Mouse (Mus musculus) MEL (cell line): ENCODE data around the gene Adra2c. TPM values are rescaled to one million over a fixed set of nuclear protein-coding genes. Genes with fewer than 3 reads are reported as not detected.

Experiments
- DNase-seq: peaks from one replicate; pipeline ENCODE4 v3.0.0; 2011; ENCODE audit warnings: low read depth, low spot score
- H3K27ac ChIP-seq: 2 replicates; pipeline ENCODE4 v1.5.1; 2012; ENCODE audit warnings: low read depth, mild to moderate bottlenecking, control low read depth, low read length, moderate library complexity; ENCODE audit not compliant: control insufficient read depth
- H3K27me3 ChIP-seq, 2 experiments: fragments of 150-350 bp in 1 of 2; sonication (generic) in 1 of 2; 2 replicates each; pipeline ENCODE4 v1.6.1; 2012; ENCODE audit warnings: low read length in 2 of 2, mild to moderate bottlenecking in 2 of 2, improper control_type of control experiment in 1 of 2, moderate library complexity in 1 of 2; ENCODE audit not compliant: insufficient read depth in 2 of 2, control insufficient read depth in 1 of 2
- H3K36me3 ChIP-seq, 2 experiments: 2 replicates each; pipeline ENCODE4 v1.6.1; 2012 to 2014; ENCODE audit warnings: low read length in 2 of 2, improper control_type of control experiment in 1 of 2, inconsistent platforms in 1 of 2, mild to moderate bottlenecking in 1 of 2; ENCODE audit not compliant: insufficient read depth in 2 of 2, control insufficient read depth in 1 of 2
- H3K4me1 ChIP-seq, 2 experiments: fragments of 150-350 bp in 1 of 2; sonication (generic) in 1 of 2; 2 replicates each; pipeline ENCODE4 v1.6.1; 2012; ENCODE audit warnings: low read length in 2 of 2, improper control_type of control experiment in 1 of 2, mild to moderate bottlenecking in 1 of 2; ENCODE audit not compliant: insufficient read depth in 2 of 2, control insufficient read depth in 1 of 2
- H3K4me3 ChIP-seq, 2 experiments: fragments of 150-350 bp in 1 of 2; sonication (generic) in 1 of 2; 2 replicates each; pipeline ENCODE4 v1.5.1; 2012; ENCODE audit warnings: low read depth in 2 of 2, low read length in 2 of 2, mild to moderate bottlenecking in 2 of 2, moderate library complexity in 2 of 2, control low read depth in 1 of 2, improper control_type of control experiment in 1 of 2; ENCODE audit not compliant: control insufficient read depth in 1 of 2, insufficient read depth in 1 of 2
- H3K79me2 ChIP-seq: 2 replicates; pipeline ENCODE4 v1.6.1; 2012; ENCODE audit warnings: mild to moderate bottlenecking, low read length, moderate library complexity; ENCODE audit not compliant: control insufficient read depth, poor library complexity, insufficient read depth
- H3K9ac ChIP-seq: 2 replicates; pipeline ENCODE4 v1.6.1; 2012; ENCODE audit warnings: low read depth, mild to moderate bottlenecking, control low read depth, low read length, moderate library complexity; ENCODE audit not compliant: control insufficient read depth, poor library complexity, severe bottlenecking
- H3K9me3 ChIP-seq: fragments of 150-350 bp; sonication (generic); replicated peaks from 2 replicates; pipeline ENCODE4 v1.6.1; 2012; ENCODE audit warnings: mild to moderate bottlenecking, low read length, improper control_type of control experiment, moderate library complexity; ENCODE audit not compliant: insufficient read depth
- BHLHE40 ChIP-seq: IDR thresholded peaks from 2 replicates; pipeline ENCODE4 v1.6.1; 2012; ENCODE audit warnings: low read depth, mild to moderate bottlenecking, inconsistent platforms, low read length, improper control_type of control experiment, borderline replicate concordance
- CHD1 ChIP-seq: IDR thresholded peaks from 2 replicates; pipeline ENCODE4 v1.6.1; 2012; ENCODE audit warnings: low read depth, mild to moderate bottlenecking, inconsistent platforms, low read length, improper control_type of control experiment
- CHD2 ChIP-seq: IDR thresholded peaks from 2 replicates; pipeline ENCODE4 v1.6.1; 2011; ENCODE audit warnings: low read length, improper control_type of control experiment
- CTCF ChIP-seq, 3 experiments: IDR thresholded peaks in 2 of 3; conservative IDR thresholded peaks in 1 of 3; 2 replicates each; pipeline ENCODE4 v1.5.1; 2011 to 2012; ENCODE audit warnings: low read length in 3 of 3, low read depth in 2 of 3, mild to moderate bottlenecking in 2 of 3, improper control_type of control experiment in 1 of 3, inconsistent platforms in 1 of 3, mixed read lengths in 1 of 3, moderate library complexity in 1 of 3; ENCODE audit not compliant: control insufficient read depth in 1 of 3, insufficient read depth in 1 of 3, poor library complexity in 1 of 3, severe bottlenecking in 1 of 3
- E2F4 ChIP-seq: IDR thresholded peaks from 2 replicates; pipeline ENCODE4 v1.6.1; 2011; ENCODE audit warnings: low read depth, low read length, improper control_type of control experiment, borderline replicate concordance
- EP300 ChIP-seq, 2 experiments: IDR thresholded peaks; 2 replicates each; pipeline ENCODE4 v1.6.1; 2011; ENCODE audit warnings: improper control_type of control experiment in 2 of 2, low read length in 2 of 2, low read depth in 1 of 2, mild to moderate bottlenecking in 1 of 2
- GATA1 ChIP-seq: IDR thresholded peaks from 2 replicates; pipeline ENCODE4 v1.6.1; 2011; ENCODE audit warnings: low read depth, low read length, improper control_type of control experiment
- HCFC1 ChIP-seq: IDR thresholded peaks from 2 replicates; pipeline ENCODE4 v1.6.1; 2012; ENCODE audit warnings: low read depth, mild to moderate bottlenecking, inconsistent platforms, low read length, improper control_type of control experiment, moderate library complexity
- JUND ChIP-seq: IDR thresholded peaks from 2 replicates; pipeline ENCODE4 v1.6.1; 2011; ENCODE audit warnings: low read depth, mild to moderate bottlenecking, improper control_type of control experiment, low read length
- MAZ ChIP-seq: IDR thresholded peaks from 2 replicates; pipeline ENCODE4 v1.6.1; 2012; ENCODE audit warnings: low read depth, mild to moderate bottlenecking, inconsistent platforms, low read length, improper control_type of control experiment
- MXI1 ChIP-seq: IDR thresholded peaks from 2 replicates; pipeline ENCODE4 v1.6.1; 2011; ENCODE audit warnings: mild to moderate bottlenecking, low read depth, low read length, improper control_type of control experiment
- MYB ChIP-seq: IDR thresholded peaks from 2 replicates; pipeline ENCODE4 v1.6.1; 2011; ENCODE audit warnings: mild to moderate bottlenecking, low read depth, low read length, improper control_type of control experiment
- MYC ChIP-seq: IDR thresholded peaks from 2 replicates; pipeline ENCODE4 v1.6.1; 2011; ENCODE audit warnings: low read depth, mild to moderate bottlenecking, low read length, improper control_type of control experiment, moderate library complexity
- NELFE ChIP-seq: IDR thresholded peaks from 2 replicates; pipeline ENCODE4 v1.6.1; 2011; ENCODE audit warnings: low read depth, low read length, improper control_type of control experiment
- POLR2A ChIP-seq, 2 experiments: IDR thresholded peaks; 2 replicates each; pipeline ENCODE4 v1.6.1; 2011 to 2012; ENCODE audit warnings: low read length in 2 of 2, mild to moderate bottlenecking in 2 of 2, control low read depth in 1 of 2, improper control_type of control experiment in 1 of 2, low read depth in 1 of 2, moderate library complexity in 1 of 2; ENCODE audit not compliant: control insufficient read depth in 1 of 2, insufficient read depth in 1 of 2, poor library complexity in 1 of 2
- POLR2AphosphoS2 ChIP-seq: IDR thresholded peaks from 2 replicates; pipeline ENCODE4 v1.6.1; 2011; ENCODE audit warnings: low read length, improper control_type of control experiment
- POLR2AphosphoS5 ChIP-seq: IDR thresholded peaks from 2 replicates; pipeline ENCODE4 v1.6.1; 2012; ENCODE audit warnings: low read depth, borderline replicate concordance, mild to moderate bottlenecking, inconsistent platforms, low read length, moderate library complexity, mixed read lengths
- RAD21 ChIP-seq: IDR thresholded peaks from 2 replicates; pipeline ENCODE4 v1.6.1; 2011; ENCODE audit warnings: mild to moderate bottlenecking, low read depth, low read length, improper control_type of control experiment
- SIN3A ChIP-seq: IDR thresholded peaks from 2 replicates; pipeline ENCODE4 v1.6.1; 2012; ENCODE audit warnings: low read length, improper control_type of control experiment, inconsistent platforms
- SMC3 ChIP-seq: IDR thresholded peaks from 2 replicates; pipeline ENCODE4 v1.6.1; 2011; ENCODE audit warnings: low read depth, low read length, improper control_type of control experiment
- TAL1 ChIP-seq: IDR thresholded peaks from 2 replicates; pipeline ENCODE4 v1.6.1; 2012; ENCODE audit warnings: mild to moderate bottlenecking, inconsistent platforms, low read length, moderate library complexity, mixed read lengths
- TBP ChIP-seq: IDR thresholded peaks from 2 replicates; pipeline ENCODE4 v1.8.0; 2011; ENCODE audit warnings: low read depth, low read length, improper control_type of control experiment
- USF1 ChIP-seq: IDR thresholded peaks from 2 replicates; pipeline ENCODE4 v1.6.1; 2014; ENCODE audit warnings: low read depth, mild to moderate bottlenecking, inconsistent platforms, low read length, improper control_type of control experiment, moderate library complexity
- ZC3H11A ChIP-seq: IDR thresholded peaks from 2 replicates; pipeline ENCODE4 v1.6.1; 2012; ENCODE audit warnings: low read depth, mild to moderate bottlenecking, inconsistent platforms, low read length, improper control_type of control experiment
- ZMIZ1 ChIP-seq: IDR thresholded peaks from 2 replicates; pipeline ENCODE4 v1.6.1; 2012; ENCODE audit warnings: low read depth, mild to moderate bottlenecking, inconsistent platforms, low read length, improper control_type of control experiment, moderate library complexity
- ZNF384 ChIP-seq: IDR thresholded peaks from 2 replicates; pipeline ENCODE4 v1.6.1; 2012; ENCODE audit warnings: low read depth, mild to moderate bottlenecking, inconsistent platforms, low read length, improper control_type of control experiment
- polyA plus RNA-seq, 2 experiments: library from polyadenylated mRNA; stranded (reverse) in 1 of 2; unstranded in 1 of 2; fragments of >175 nt in 1 of 2; fragments of >200 nt in 1 of 2; gene quantifications; 2 replicates each; pipeline versions ENCODE4 v1.2.1 to v1.2.4; 2012; ENCODE audit warnings: low replicate concordance in 2 of 2, low read depth in 1 of 2; ENCODE audit not compliant: insufficient read length in 2 of 2, insufficient read depth in 1 of 2, missing spikeins in 1 of 2
- total RNA-seq: library from RNA; depleted of rRNA; stranded (reverse); fragments of 300-350 nt; gene quantifications from 2 replicates; pipeline ENCODE4 v1.2.3, GENCODE M21; 2012

Adra2c gene
- total and polyA plus RNA-seq, 3 experiments = not detected

DNA sequence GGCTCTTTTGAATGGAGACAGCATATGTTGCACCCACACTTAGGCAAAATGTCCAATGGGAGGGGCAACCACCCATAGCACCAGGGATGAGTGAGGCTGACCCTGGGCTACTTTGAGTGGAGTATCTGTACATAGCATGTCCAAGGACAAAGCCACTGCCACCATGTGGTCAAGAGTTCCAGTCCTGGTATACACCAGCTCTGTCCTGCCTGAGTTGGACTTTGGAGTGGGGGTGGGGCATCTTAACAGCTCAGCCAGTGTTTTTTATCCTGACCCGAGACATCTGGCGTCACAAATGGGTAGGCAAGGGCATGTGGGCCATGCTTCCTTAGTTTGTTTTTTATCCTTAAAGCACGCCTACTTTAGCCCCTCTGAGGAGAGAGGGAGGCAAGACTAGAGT, 36.5 kb downstream of the Adra2c start:
- Histone ChIP-seq H3K9ac (no peak overlapping the region), H3K4me1 (no peaks in the 10 kb centered on the region), H3K9me3 (no peaks in the 10 kb centered on the region), H3K27ac (no peak overlapping the region), H3K79me2 (no peaks in the 10 kb centered on the region), H3K4me3 (no peak overlapping the region), H3K27me3 (no peaks in the 10 kb centered on the region), H3K36me3 (no peaks in the 10 kb centered on the region)
- TF ChIP-seq MYB = no peak
- TF ChIP-seq ZMIZ1 = no peak
- no peak for TF ChIP-seq NELFE
- no peak for TF ChIP-seq E2F4
- TF ChIP-seq CTCF (IDR thresholded peaks at IDR 0.05 in 2 of 3, conservative IDR thresholded peaks at IDR 0.05 in 1 of 3; ENCODE audit: control insufficient read depth in 1 of 3, insufficient read depth in 1 of 3, low read depth in 2 of 3, low read length in 3 of 3, poor library complexity in 1 of 3, severe bottlenecking in 1 of 3) = no peak
- no peak for TF ChIP-seq TBP
- TF ChIP-seq CHD1 = no peak
- TF ChIP-seq EP300 (IDR thresholded peaks at IDR 0.05; ENCODE audit: low read depth in 1 of 2, low read length in 2 of 2) = no peak
- no peak for TF ChIP-seq MXI1
- no peak for TF ChIP-seq SMC3
- TF ChIP-seq POLR2A (IDR thresholded peaks at IDR 0.05; ENCODE audit: control insufficient read depth in 1 of 2, insufficient read depth in 1 of 2, low read depth in 1 of 2, low read length in 2 of 2, poor library complexity in 1 of 2) = no peak
- no peak for TF ChIP-seq ZNF384
- no peak for TF ChIP-seq JUND
- TF ChIP-seq SIN3A = no peak
- no peak for TF ChIP-seq POLR2AphosphoS5
- no peak for TF ChIP-seq ZC3H11A
- TF ChIP-seq MYC = no peak
- TF ChIP-seq CHD2 = no peak
- DNase-seq = no peak

DNA sequence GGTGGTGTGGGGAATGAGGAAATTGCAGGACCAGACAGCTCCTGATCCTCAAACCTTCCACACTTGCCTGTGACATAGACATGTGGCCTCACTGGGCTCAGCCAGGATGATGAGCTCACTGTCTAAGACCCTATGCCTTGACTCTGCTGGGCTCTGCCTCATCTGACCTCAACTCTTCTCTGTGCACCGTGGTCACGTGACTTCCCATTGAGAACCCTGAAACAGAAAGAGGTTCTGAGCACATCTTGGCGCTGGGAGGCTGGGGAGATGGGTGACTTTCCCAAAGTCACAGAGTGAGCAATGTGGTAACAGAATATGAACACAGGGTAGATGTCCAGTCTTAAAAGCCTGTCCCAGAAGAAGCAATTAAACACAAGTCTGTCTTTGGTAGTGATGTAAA, 37.1 kb downstream of the Adra2c start:
- no peaks in the 10 kb centered on the region for H3K27me3 ChIP-seq
- H3K4me1 ChIP-seq = no peaks in the 10 kb centered on the region
- no peak overlapping the region for H3K9ac ChIP-seq
- H3K36me3 ChIP-seq = no peaks in the 10 kb centered on the region
- no peak for DNase-seq
- TF ChIP-seq POLR2AphosphoS2 (no peak), ZMIZ1 (no peak), BHLHE40 (no peak), HCFC1 (no peak), RAD21 (no peak), MAZ (no peak), ZC3H11A (no peak), USF1 (no peak), GATA1 (no peak), TAL1 (no peak)
- TF ChIP-seq, all 39 proteins: peak for 0
- Histone ChIP-seq H3K9me3 (no peaks in the 10 kb centered on the region), H3K79me2 (no peaks in the 10 kb centered on the region), H3K27ac (no peak overlapping the region), H3K4me3 (no peak overlapping the region)
